Mouse (Mus musculus) CH12.LX (cell line): ENCODE results near the gene Chat. TPM values are rescaled to one million over a fixed set of nuclear protein-coding genes. Genes with fewer than 3 reads are reported as not detected.
A peak's percentile ranks its signal among the peaks of the same experiment; 100 is the strongest.

Experiments
- DNase-seq: peaks from one replicate; pipeline ENCODE4 v3.0.0-alpha.2; 2013; ENCODE audit errors: extremely low read depth
- H3K27ac ChIP-seq: 2 replicates; pipeline ENCODE4 v1.5.1; 2012; ENCODE audit warnings: low read depth, mild to moderate bottlenecking, control low read depth, moderate library complexity; ENCODE audit not compliant: insufficient read depth
- H3K27me3 ChIP-seq: replicated peaks from 2 replicates; pipeline ENCODE3; 2012; ENCODE audit warnings: inconsistent platforms
- H3K36me3 ChIP-seq, 2 experiments: replicated peaks in 1 of 2; 2 replicates each; pipeline versions ENCODE3 to v1.6.1; 2012; ENCODE audit warnings: inconsistent platforms in 1 of 2, low read length in 1 of 2, mild to moderate bottlenecking in 1 of 2, mixed read lengths in 1 of 2, moderate library complexity in 1 of 2; ENCODE audit not compliant: control insufficient read depth in 1 of 2, insufficient read depth in 1 of 2
- H3K4me1 ChIP-seq, 2 experiments: 2 replicates each; pipeline ENCODE4 v1.6.1; 2012; ENCODE audit warnings: inconsistent platforms in 1 of 2, moderate library complexity in 1 of 2; ENCODE audit not compliant: insufficient read depth in 2 of 2, control insufficient read depth in 1 of 2
- H3K4me2 ChIP-seq: 2 replicates; pipeline ENCODE4 v1.6.1; 2012; ENCODE audit warnings: low read depth, mild to moderate bottlenecking, control low read depth; ENCODE audit not compliant: poor library complexity, insufficient read depth, severe bottlenecking
- H3K4me3 ChIP-seq, 3 experiments: fragments of 150-350 bp in 1 of 3; sonication (generic) in 1 of 3; replicated peaks in 1 of 3; 2 replicates each; pipeline versions ENCODE3 to v1.5.1; 2011 to 2012; ENCODE audit warnings: low read depth in 2 of 3, low read length in 2 of 3, mild to moderate bottlenecking in 2 of 3, moderate library complexity in 2 of 3, control low read depth in 1 of 3, improper control_type of control experiment in 1 of 3, inconsistent platforms in 1 of 3, mixed read lengths in 1 of 3; ENCODE audit not compliant: poor library complexity in 1 of 3
- H3K79me2 ChIP-seq: replicated peaks from 2 replicates; pipeline ENCODE4 v1.6.1; 2012; ENCODE audit warnings: mild to moderate bottlenecking, moderate library complexity; ENCODE audit not compliant: control insufficient read depth, poor library complexity, insufficient read depth, severe bottlenecking; ENCODE audit errors: extremely low read depth
- H3K9ac ChIP-seq: 2 replicates; pipeline ENCODE4 v1.6.1; 2012; ENCODE audit warnings: low read depth, mild to moderate bottlenecking, control low read depth, moderate library complexity; ENCODE audit not compliant: insufficient read depth
- H3K9me3 ChIP-seq: replicated peaks from 2 replicates; pipeline ENCODE3; 2012; ENCODE audit warnings: low read length, inconsistent platforms, mixed read lengths
- BHLHE40 ChIP-seq: IDR thresholded peaks from 2 replicates; pipeline ENCODE4 v1.6.1; 2011; ENCODE audit warnings: mild to moderate bottlenecking, low read depth, low read length, improper control_type of control experiment
- CHD1 ChIP-seq: IDR thresholded peaks from 2 replicates; pipeline ENCODE4 v1.6.1; 2012; ENCODE audit warnings: low read depth, low read length, improper control_type of control experiment, inconsistent platforms
- CTCF ChIP-seq, 2 experiments: IDR thresholded peaks in 1 of 2; conservative IDR thresholded peaks in 1 of 2; 2 replicates each; pipeline ENCODE4 v1.5.1; 2011 to 2012; ENCODE audit warnings: low read depth in 2 of 2, low read length in 2 of 2, improper control_type of control experiment in 1 of 2, inconsistent platforms in 1 of 2, mild to moderate bottlenecking in 1 of 2, moderate library complexity in 1 of 2
- JUND ChIP-seq: conservative IDR thresholded peaks from 2 replicates; pipeline ENCODE4 v1.6.1; 2011; ENCODE audit warnings: low read depth, low read length, improper control_type of control experiment
- KAT2A ChIP-seq: IDR thresholded peaks from 2 replicates; pipeline ENCODE4 v1.6.1; 2012; ENCODE audit warnings: low read length, improper control_type of control experiment, inconsistent platforms; ENCODE audit not compliant: insufficient replicate concordance
- MAX ChIP-seq: IDR thresholded peaks from 2 replicates; pipeline ENCODE4 v1.6.1; 2011; ENCODE audit warnings: low read length, improper control_type of control experiment
- MXI1 ChIP-seq: IDR thresholded peaks from 2 replicates; pipeline ENCODE4 v1.6.1; 2011; ENCODE audit warnings: mild to moderate bottlenecking, low read depth, low read length, improper control_type of control experiment
- PAX5 ChIP-seq: IDR thresholded peaks from 2 replicates; pipeline ENCODE4 v1.6.1; 2012; ENCODE audit warnings: low read length, inconsistent platforms, mixed read lengths
- RAD21 ChIP-seq: IDR thresholded peaks from 2 replicates; pipeline ENCODE4 v1.6.1; 2011; ENCODE audit warnings: low read depth, mild to moderate bottlenecking, low read length, improper control_type of control experiment, moderate library complexity
- SMC3 ChIP-seq: IDR thresholded peaks from 2 replicates; pipeline ENCODE4 v1.6.1; 2011; ENCODE audit warnings: low read depth, low read length, improper control_type of control experiment
- TBP ChIP-seq: conservative IDR thresholded peaks from 2 replicates; pipeline ENCODE4 v1.6.1; 2011; ENCODE audit warnings: low read depth, low read length, improper control_type of control experiment
- USF1 ChIP-seq: IDR thresholded peaks from 2 replicates; pipeline ENCODE4 v1.6.1; 2014; ENCODE audit warnings: low read depth, mild to moderate bottlenecking, inconsistent platforms, low read length, improper control_type of control experiment
- ZC3H11A ChIP-seq: IDR thresholded peaks from 2 replicates; pipeline ENCODE4 v1.6.1; 2012; ENCODE audit warnings: low read depth, mild to moderate bottlenecking, inconsistent platforms, low read length, improper control_type of control experiment
- dilution Hi-C: fragments of 300-500 bp; cut with MboI; formaldehyde crosslinking; loops from 2 replicates; pipeline ENCODE4 v1.14.3; 2020; ENCODE audit warnings: low sequenced_read_pairs; ENCODE audit not compliant: extremely low pct_unique_long_range_greater_than_20kb, extremely low pct_ligation_motif_present
- in situ Hi-C: fragments of 300-500 bp; cut with MboI; formaldehyde crosslinking; loops from 3 replicates; pipeline ENCODE4 v1.14.3; 2019; ENCODE audit warnings: low sequenced_read_pairs, low pct_ligation_motif_present, low pct_unique_long_range_greater_than_20kb, mixed read lengths
- polyA plus RNA-seq: library from polyadenylated mRNA; unstranded; fragments of >175 nt; gene quantifications from 2 replicates; pipeline ENCODE4 v1.2.1, GENCODE M21; 2012; ENCODE audit warnings: low read depth; ENCODE audit not compliant: insufficient read length
- total RNA-seq, 2 experiments: library from RNA; depleted of rRNA; stranded (reverse); fragments of 300-350 nt in 1 of 2; fragments of >200 nt in 1 of 2; gene quantifications; 2 replicates each; pipeline ENCODE4 v1.2.3; 2012 to 2014

The Chat gene
- total and polyA plus RNA-seq, 3 experiments: not detected

GRCm38 (mm10) chr14:32496115-32496850, 30.5 kb upstream of the Chat start:
- H3K27me3 ChIP-seq: peaks cover 23% of the 10 kb centered on the region
- H3K4me3 ChIP-seq: no peak overlapping the region
- no peaks in the 10 kb centered on the region for H3K79me2 ChIP-seq
- H3K36me3 ChIP-seq: no peaks in the 10 kb centered on the region
- in situ Hi-C loops (no loop called here), dilution Hi-C loops (no loop called here)
- peaks cover 4 to 16% of the 10 kb centered on the region in 2 experiments; a peak in 3 of 4 replicates for H3K4me1 ChIP-seq
- H3K4me2 ChIP-seq: 0 out of 2 replicates have a peak overlapping the region, but pooled peaks have one; percentile 14
- no peak for DNase-seq
- no peak overlapping the region for H3K9ac ChIP-seq
- TF ChIP-seq TBP (no peak), PAX5 (no peak), USF1 (no peak), MXI1 (0 out of 2 replicates have a peak, but pooled peaks have one; percentile 6)
- H3K27ac ChIP-seq: no peak overlapping the region
- H3K9me3 ChIP-seq: no peaks in the 10 kb centered on the region

GRCm38 (mm10) chr14:32492521-32492920, 26.7 kb upstream of the Chat start:
- Histone ChIP-seq H3K9me3 (no peaks in the 10 kb centered on the region), H3K9ac (peak overlapping the region; percentile 21), H3K27me3 (peaks cover 34% of the 10 kb centered on the region), H3K4me2 (peak overlapping the region; percentile 58), H3K79me2 (no peaks in the 10 kb centered on the region), H3K36me3 (no peaks in the 10 kb centered on the region), H3K27ac (no peak overlapping the region), H3K4me1 (peaks cover 5 to 16% of the 10 kb centered on the region in 2 experiments), H3K4me3 (peak overlapping the region in 2 of 3 experiments; percentile 12 to 43)
- in situ Hi-C loops: no loop called here
- TF ChIP-seq MAX (0 out of 2 replicates have a peak, but pooled peaks have one; percentile 24), BHLHE40 (peak; percentile 38; the same call in 1 of the 2 replicates), KAT2A (no peak), MXI1 (peak; percentile 69; the same call in 1 of the 2 replicates), CHD1 (no peak)
- no peak for DNase-seq
- dilution Hi-C loops: no loop called here

- Histone ChIP-seq H3K9me3 (no peaks in the 10 kb centered on the region), H3K36me3 (no peaks in the 10 kb centered on the region), H3K79me2 (no peaks in the 10 kb centered on the region), H3K9ac (no peak overlapping the region), H3K4me1 (peaks cover 0 to 3% of the 10 kb centered on the region in 2 experiments; a peak in 2 of 4 replicates), H3K4me3 (no peak overlapping the region), H3K27ac (no peak overlapping the region), H3K4me2 (no peak overlapping the region; the same call in 1 of the 2 replicates), H3K27me3 (peaks cover 8% of the 10 kb centered on the region)
- dilution Hi-C loops (no loop called here), in situ Hi-C loops (no loop called here)
- TF ChIP-seq CTCF (conservative IDR thresholded peaks at IDR 0.05 in 1 of 2, IDR thresholded peaks at IDR 0.05 in 1 of 2; ENCODE audit: low read depth in 2 of 2, low read length in 2 of 2) (peak; percentile 86 to 90), ZC3H11A (0 out of 2 replicates have a peak, but pooled peaks have one; percentile 21), MXI1 (no peak), RAD21 (peak; percentile 91), JUND (no peak), SMC3 (peak; percentile 77)
- DNase-seq: peak; percentile 58
Observed at GRCm38 (mm10) chr14:32482061-32482460, 16.3 kb upstream of the Chat start.
